In genomic region chr7:79835196-79835595, GRCm38 (mm10) we compare ENCODE assay signal across 21 mouse cellular contexts. TPM values are rescaled to one million over a fixed set of nuclear protein-coding genes. Genes with fewer than 3 reads are reported as not detected.
A peak's percentile ranks its signal among the peaks of the same experiment; 100 is the strongest.
DNase-seq lines count a peak whose midpoint lies in the region; ATAC-seq and TF ChIP-seq lines count a peak whose summit lies in the region.
"Had no signal": no experiment of that assay in that cellular context is flagged by ENCODE, and none has a peak within 500 bp of the region (broad histone marks: within the 10 kb centered on the region; RNA-seq: fewer than 3 reads in every experiment).

No protein-coding gene starts in this region.

- no peak overlapping the region for H3K9ac ChIP-seq in neural tube, embryonic 15.5 days (replicated peaks)

- H3K27me3 ChIP-seq in kidney, adult 2 months (replicated peaks; ENCODE audit: control insufficient read depth, insufficient read depth, low read length): no peaks in the 10 kb centered on the region
- no peaks in the 10 kb centered on the region for H3K27me3 ChIP-seq in small intestine, adult 2 months (ENCODE audit: control insufficient read depth, insufficient read depth, low read length)
- H3K27me3 ChIP-seq in neural tube, embryonic 15.5 days (replicated peaks): no peaks in the 10 kb centered on the region
- H3K27me3 ChIP-seq: Patski had no signal

- no peak for TF ChIP-seq CTCF in kidney, adult 2 months (conservative IDR thresholded peaks at IDR 0.05; ENCODE audit: insufficient read depth, insufficient read length, low read depth, low read length)
- no peak for TF ChIP-seq CTCF in small intestine, adult 2 months (IDR thresholded peaks at IDR 0.05; ENCODE audit: extremely low read depth, insufficient read length, insufficient replicate concordance, low read depth, low read length)

- H3K9me3 ChIP-seq in neural tube, embryonic 15.5 days (replicated peaks): no peaks in the 10 kb centered on the region
- H3K9me3 ChIP-seq: G1E had no signal

- no peak overlapping the region for H3K4me2 ChIP-seq in neural tube, embryonic 15.5 days

- no peak overlapping the region for H3K4me3 ChIP-seq in kidney, adult 2 months (ENCODE audit: insufficient read depth, low read depth, low read length)
- peak overlapping the region; percentile 40 for H3K4me3 ChIP-seq in small intestine, adult 2 months (ENCODE audit: low read depth, low read length)
- no peak overlapping the region for H3K4me3 ChIP-seq in neural tube, embryonic 15.5 days (replicated peaks)

- WGBS in kidney, adult 2 months: 66% methylated on average over 6 of the region's 6 CpGs
- 89% methylated on average over 6 of the region's 6 CpGs for WGBS in small intestine, adult 2 months
- 92% methylated on average over 6 of the region's 6 CpGs for WGBS in neural tube, embryonic 15.5 days

- no peak; the same call in 1 of the 2 replicates for ATAC-seq in neural tube, embryonic 15.5 days (ENCODE audit: low FRiP score)
- ATAC-seq: activated CD4-positive, CD25-positive, alpha-beta regulatory T cell, adult 4 months; CD4-positive, CD25-positive, alpha-beta regulatory T cell, adult 4 months; Patski had no signal

- no peaks in the 10 kb centered on the region for H3K36me3 ChIP-seq in kidney, adult 2 months (ENCODE audit: control insufficient read depth, insufficient read depth, low read length)
- H3K36me3 ChIP-seq in small intestine, adult 2 months (ENCODE audit: control insufficient read depth, insufficient read depth, low read length): peaks cover 90% of the 10 kb centered on the region
- no peaks in the 10 kb centered on the region for H3K36me3 ChIP-seq in neural tube, embryonic 15.5 days
- H3K36me3 ChIP-seq: G1E had no signal

- TF ChIP-seq POLR2A in kidney, adult 2 months (IDR thresholded peaks at IDR 0.05; ENCODE audit: low read depth, low read length): no peak
- no peak for TF ChIP-seq POLR2A in small intestine, adult 2 months (IDR thresholded peaks at IDR 0.05; ENCODE audit: low read depth, low read length)

- peaks cover 9% of the 10 kb centered on the region; the same call in 1 of the 2 replicates for H3K4me1 ChIP-seq in kidney, adult 2 months (ENCODE audit: control insufficient read depth, insufficient read depth, low read length)
- peaks cover 25% of the 10 kb centered on the region; the same call in 1 of the 2 replicates for H3K4me1 ChIP-seq in small intestine, adult 2 months (ENCODE audit: control insufficient read depth, insufficient read depth, insufficient read length, low read length)
- H3K4me1 ChIP-seq in neural tube, embryonic 15.5 days: no peaks in the 10 kb centered on the region

- H3K27ac ChIP-seq in kidney, adult 2 months (ENCODE audit: insufficient read depth, low read depth, low read length): peak overlapping the region; percentile 28; the same call in 1 of the 2 replicates
- H3K27ac ChIP-seq in small intestine, adult 2 months (ENCODE audit: insufficient read depth, low read depth, low read length): peak overlapping the region; percentile 41
- no peak overlapping the region for H3K27ac ChIP-seq in neural tube, embryonic 15.5 days (replicated peaks)

- peak; percentile 57 for DNase-seq in kidney, adult 2 months
- DNase-seq in kidney, adult 11 months: no peak
- DNase-seq in kidney, adult 9 months: peak; percentile 62
- DNase-seq in kidney, adult 18-20 months: no peak
- DNase-seq: adrenal gland, adult 2 months; adrenal gland, adult 8-10 months; adrenal gland, postnatal 10 days; adrenal gland, postnatal 14 days; adrenal gland, postnatal 25 days; adrenal gland, postnatal 36 days; B cell, adult 2 months; cerebellum, adult 11 months; cerebellum, adult 11-12 months; cerebellum, adult 18-20 months had no signal

RNA-seq across cellular contexts. Expression of gene Mesp2, which starts 24.7 kb away (rescaled TPM):
- polyA plus RNA-seq in kidney, adult 2 months (2012; rRNA removed): 0.28 and 0.35 TPM in 2 replicates
- polyA plus RNA-seq in small intestine, adult 2 months (2012; rRNA removed): 0.33 TPM in 2 replicates
- polyA plus RNA-seq in neural tube, embryonic 15.5 days (2015; fragmentation: Nextera tagmentation; extraction: Ambion mirVana): 1.2 and 1.6 TPM in 2 replicates
- polyA plus RNA-seq: activated CD4-positive, CD25-positive, alpha-beta regulatory T cell, adult 4 months; G1E had no signal

RNA-seq across cellular contexts. Expression of gene Anpep, which starts 25.7 kb away (rescaled TPM):
- 170 and 175 TPM in 2 replicates for polyA plus RNA-seq in kidney, adult 2 months (2012; rRNA removed)
- 1,432 and 7,549 TPM in 2 replicates for polyA plus RNA-seq in small intestine, adult 2 months (2012; rRNA removed)
- polyA plus RNA-seq in neural tube, embryonic 15.5 days (2015; fragmentation: Nextera tagmentation; extraction: Ambion mirVana): 6.2 and 10.4 TPM in 2 replicates
- polyA plus RNA-seq: activated CD4-positive, CD25-positive, alpha-beta regulatory T cell, adult 4 months; G1E had no signal

RNA-seq across cellular contexts. Expression of gene Mesp1, which starts 41.6 kb away (rescaled TPM):
- polyA plus RNA-seq in kidney, adult 2 months (2012; rRNA removed): 0.07 TPM in 1 of 2 replicates, not detected in the other
- polyA plus RNA-seq in small intestine, adult 2 months (2012; rRNA removed): 0.28 and 1.2 TPM in 2 replicates
- polyA plus RNA-seq in neural tube, embryonic 15.5 days (2015; fragmentation: Nextera tagmentation; extraction: Ambion mirVana): not detected in 2 replicates
- polyA plus RNA-seq: activated CD4-positive, CD25-positive, alpha-beta regulatory T cell, adult 4 months; adrenal gland, adult 2 months; brain, embryonic 14.5 days; CD4-positive, CD25-positive, alpha-beta regulatory T cell, adult 4 months; G1E; Patski had no signal

Comparison
In these comparisons a context has a peak if more than half of its experiments do, and no peak if none do; other contexts are left out.
1. DNase-seq: peak in kidney, adult 2 months (single experiment) and kidney, adult 9 months (single experiment); none in kidney, adult 11 months (single experiment) and kidney, adult 18-20 months (single experiment).